Mouse (Mus musculus) liver, embryonic 14.5 days (tissue): ENCODE measurements around the gene Dnajb13. TPM values are rescaled to one million over a fixed set of nuclear protein-coding genes. Genes with fewer than 3 reads are reported as not detected.

Experiments
- ATAC-seq: fragments of 200-750 bp; cut with Nextera tagmentation; 2 replicates; pipeline ENCODE4 v1.8.0; 2017; ENCODE audit warnings: moderate number of reproducible peaks, mild to moderate bottlenecking, moderate library complexity; ENCODE audit not compliant: insufficient read depth
- DNase-seq, 3 experiments: peaks; one replicate each; pipeline ENCODE4 v3.0.0-alpha.2; 2012 to 2013; ENCODE audit warnings: low read depth in 3 of 3, low spot score in 3 of 3
- H3K27ac ChIP-seq: fragments of 300-500 bp; sonication (generic); 2 replicates; pipeline ENCODE4 v1.5.1; 2014; ENCODE audit warnings: moderate library complexity, mild to moderate bottlenecking, control low read depth, inconsistent platforms
- H3K27me3 ChIP-seq: fragments of 300-500 bp; sonication (generic); 2 replicates; pipeline ENCODE4 v1.6.1; 2014; ENCODE audit warnings: mild to moderate bottlenecking, low read length, moderate library complexity; ENCODE audit not compliant: control insufficient read depth, insufficient read depth
- H3K36me3 ChIP-seq: fragments of 300-500 bp; sonication (generic); replicated peaks from 2 replicates; pipeline ENCODE4 v1.6.1; 2014; ENCODE audit warnings: low read depth; ENCODE audit not compliant: control insufficient read depth, insufficient read depth
- H3K4me1 ChIP-seq, 2 experiments: fragments of 200-500 bp in 1 of 2; fragments of 300-500 bp in 1 of 2; sonication (generic) in 1 of 2; replicated peaks; 2 replicates each; pipeline ENCODE4 v1.6.1; 2012 to 2014; ENCODE audit warnings: antibody characterized with exemption in 1 of 2, inconsistent platforms in 1 of 2, low read length in 1 of 2; ENCODE audit not compliant: control insufficient read depth in 2 of 2, insufficient read depth in 2 of 2
- H3K4me2 ChIP-seq: fragments of 300-500 bp; sonication (generic); 2 replicates; pipeline ENCODE4 v1.6.1; 2014; ENCODE audit warnings: low read depth, mild to moderate bottlenecking, control low read depth, moderate library complexity
- H3K4me3 ChIP-seq, 2 experiments: fragments of 200-500 bp in 1 of 2; fragments of 300-500 bp in 1 of 2; sonication (generic) in 1 of 2; 2 replicates each; pipeline ENCODE4 v1.5.1; 2012 to 2014; ENCODE audit warnings: low read depth in 2 of 2, low read length in 2 of 2, mild to moderate bottlenecking in 2 of 2, control low read depth in 1 of 2, inconsistent platforms in 1 of 2, moderate library complexity in 1 of 2; ENCODE audit not compliant: insufficient read depth in 1 of 2
- H3K9ac ChIP-seq: fragments of 300-500 bp; sonication (generic); replicated peaks from 2 replicates; pipeline ENCODE4 v1.6.1; 2014; ENCODE audit warnings: mild to moderate bottlenecking, control low read depth, moderate library complexity
- H3K9me3 ChIP-seq: fragments of 300-500 bp; sonication (generic); 2 replicates; pipeline ENCODE4 v1.6.1; 2016; ENCODE audit warnings: low read length, mixed read lengths; ENCODE audit not compliant: control insufficient read depth
- CTCF ChIP-seq: IDR thresholded peaks from 2 replicates; pipeline ENCODE4 v1.5.1; 2016; ENCODE audit warnings: antibody characterized with exemption, low read depth, control low read depth
- EP300 ChIP-seq: IDR thresholded peaks from 2 replicates; pipeline ENCODE4 v1.6.1; 2016; ENCODE audit warnings: antibody characterized with exemption, low read depth
- WGBS: fragments of 180-500 bp; shearing (Covaris S2); extraction: QIAGEN DNeasy Blood & Tissue Kit; methylation state at CpG from one replicate; pipeline ENCODE4 v1.1.7; 2014; ENCODE audit not compliant: insufficient replicate concordance; 5-methylcytosine and 5-hydroxymethylcytosine counted together
- polyA plus RNA-seq, 2 experiments: library from polyadenylated mRNA; depleted of rRNA in 1 of 2; stranded (reverse) in 1 of 2; unstranded in 1 of 2; fragments of >200 nt; fragmentation: Nextera tagmentation in 1 of 2; extraction: Ambion mirVana in 1 of 2; gene quantifications; 2 replicates each; pipeline versions ENCODE4 v1.2.1 to v1.2.3; 2012 to 2014

Dnajb13 gene
- polyA plus RNA-seq, 2 experiments: 0.58 to 2.3 TPM

DNA sequence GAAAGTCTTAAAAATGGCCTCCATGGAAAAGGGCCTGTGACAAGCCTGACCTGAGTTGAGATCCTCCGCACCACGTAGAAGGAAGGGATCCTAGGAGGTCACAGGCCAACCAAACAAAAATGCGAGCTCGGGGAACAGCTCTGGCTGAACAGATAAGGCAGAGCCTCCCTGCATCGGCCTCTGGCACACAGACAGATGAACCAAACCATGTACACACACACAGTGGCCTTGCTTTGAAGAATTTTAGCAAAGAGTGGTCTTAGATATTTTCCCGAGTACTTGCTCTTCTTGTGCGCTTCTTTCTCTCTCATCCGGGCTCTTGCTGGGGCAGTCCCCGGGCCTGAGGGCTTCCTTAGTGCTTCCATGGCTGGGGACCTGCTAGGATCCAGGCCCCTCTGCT lies 51.6 kb downstream of the Dnajb13 start:
- Histone ChIP-seq H3K27ac (peak overlapping the region; percentile 100), H3K36me3 (peaks cover 31% of the 10 kb centered on the region), H3K9me3 (no peaks in the 10 kb centered on the region), H3K27me3 (no peaks in the 10 kb centered on the region), H3K4me3 (peak overlapping the region; percentile 24 to 42), H3K4me1 (peaks cover 70 to 90% of the 10 kb centered on the region in 2 experiments), H3K4me2 (peak overlapping the region; percentile 80), H3K9ac (peak overlapping the region; percentile 94)
- ATAC-seq (peak; percentile 40), DNase-seq (peak; percentile 87 to 88 (median 87))
- 16% methylated on average over 9 of the region's 9 CpGs for WGBS
- TF ChIP-seq CTCF (no peak), EP300 (peak; percentile 86)

DNA sequence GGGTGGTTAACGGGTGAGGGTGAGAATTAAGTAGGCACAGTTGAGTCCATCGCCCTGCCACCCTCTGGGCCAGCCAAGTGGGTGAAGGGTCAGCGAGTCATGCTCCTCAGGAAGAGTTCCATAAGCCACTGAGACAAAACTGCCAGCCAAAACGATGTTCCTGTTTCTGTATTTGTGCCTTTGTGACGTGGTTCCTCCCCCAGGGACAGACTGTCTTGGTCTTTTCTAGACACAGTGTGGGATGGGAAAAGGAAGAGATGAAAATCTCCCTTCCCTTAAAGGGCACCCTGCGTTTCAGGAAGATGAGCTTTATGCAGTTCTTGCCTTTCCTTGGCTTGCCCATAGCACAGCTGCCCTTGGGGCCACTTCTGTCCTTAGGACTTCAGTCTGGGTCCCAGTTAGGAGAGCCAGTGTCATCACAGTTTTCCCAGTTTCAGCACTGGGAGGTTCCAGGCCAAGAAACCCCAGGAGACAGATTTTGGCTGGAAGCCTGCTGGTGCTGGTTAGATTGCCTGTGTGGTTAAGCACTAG lies 53.1 kb downstream of the Dnajb13 start:
- H3K9ac ChIP-seq: no peak overlapping the region; the same call in 1 of the 2 replicates
- no peaks in the 10 kb centered on the region for H3K27me3 ChIP-seq
- H3K36me3 ChIP-seq: peaks cover 31% of the 10 kb centered on the region
- 49% methylated on average over 6 of the region's 6 CpGs for WGBS
- peaks cover 68 to 89% of the 10 kb centered on the region in 2 experiments for H3K4me1 ChIP-seq
- ATAC-seq (no peak), DNase-seq (no peak)
- no peak overlapping the region for H3K4me3 ChIP-seq
- TF ChIP-seq CTCF (no peak), EP300 (no peak)
- peak overlapping the region; percentile 100 for H3K27ac ChIP-seq
- H3K4me2 ChIP-seq: no peak overlapping the region
- no peaks in the 10 kb centered on the region for H3K9me3 ChIP-seq

DNA sequence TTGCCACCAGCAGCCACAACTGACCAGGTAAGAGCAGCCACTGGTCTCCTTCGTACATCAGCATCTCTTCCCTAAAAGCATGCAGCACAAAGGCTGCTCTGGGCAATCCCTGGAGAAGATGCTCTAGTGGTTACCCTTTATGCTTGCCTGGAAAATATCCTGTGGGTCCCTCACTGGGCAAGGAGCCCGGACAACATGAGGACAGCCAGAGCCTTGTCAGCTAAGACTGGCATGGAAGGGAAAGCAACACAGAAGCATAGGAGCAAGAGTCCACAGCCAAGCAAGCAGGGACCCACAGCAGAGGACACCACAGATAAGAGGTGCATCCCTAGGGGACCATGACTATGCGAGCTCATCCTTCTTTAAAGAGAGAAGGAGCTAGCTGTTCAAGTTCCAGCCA lies 54.9 kb downstream of the Dnajb13 start:
- H3K9ac ChIP-seq: peak overlapping the region; percentile 36; the same call in 1 of the 2 replicates
- peaks cover 37% of the 10 kb centered on the region for H3K36me3 ChIP-seq
- DNase-seq (no peak), ATAC-seq (no peak)
- no peaks in the 10 kb centered on the region for H3K27me3 ChIP-seq
- H3K4me2 ChIP-seq: no peak overlapping the region
- H3K9me3 ChIP-seq: no peaks in the 10 kb centered on the region
- 83% methylated on average over 3 of the region's 3 CpGs for WGBS
- no peak overlapping the region for H3K4me3 ChIP-seq
- no peak for TF ChIP-seq EP300
- no peak for TF ChIP-seq CTCF
- peak overlapping the region; percentile 100 for H3K27ac ChIP-seq
- peaks cover 60 to 71% of the 10 kb centered on the region in 2 experiments for H3K4me1 ChIP-seq

DNA sequence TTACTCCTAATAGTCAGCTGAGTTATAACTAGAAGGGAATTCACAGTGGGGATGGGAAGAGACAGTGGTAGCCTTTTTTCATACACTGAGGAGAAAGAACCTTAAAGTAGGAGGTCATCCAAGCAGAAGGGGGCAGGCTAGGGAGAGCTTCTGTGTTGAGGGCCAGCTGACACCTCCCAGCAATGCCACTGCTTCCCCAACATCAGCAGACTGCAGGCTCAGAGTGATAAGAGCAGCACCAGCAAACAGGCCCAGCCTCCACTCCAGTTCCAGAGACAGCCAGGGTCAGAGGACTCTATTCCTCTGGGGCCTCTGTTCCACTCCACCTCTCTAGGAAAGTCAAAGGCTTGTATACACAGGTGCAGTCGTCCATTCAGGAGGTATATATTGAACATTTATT lies 56.6 kb downstream of the Dnajb13 start:
- peaks cover 44 to 55% of the 10 kb centered on the region in 2 experiments for H3K4me1 ChIP-seq

More for the DNA sequence above, 56.6 kb downstream of the Dnajb13 start:
- TF ChIP-seq CTCF (peak; percentile 76), EP300 (peak; percentile 55)
- H3K4me3 ChIP-seq: 0 out of 4 replicates have a peak overlapping the region, but pooled peaks of 1 of the 2 experiments have one; percentile 14
- peak overlapping the region; percentile 100 for H3K27ac ChIP-seq
- H3K9ac ChIP-seq: peak overlapping the region; percentile 19
- DNase-seq (peak; percentile 68 to 79 (median 70)), ATAC-seq (peak; percentile 89)
- 24% methylated on average over 1 of the region's 1 CpGs for WGBS
- no peaks in the 10 kb centered on the region for H3K27me3 ChIP-seq
- no peaks in the 10 kb centered on the region for H3K9me3 ChIP-seq
- peaks cover 28% of the 10 kb centered on the region for H3K36me3 ChIP-seq
- peak overlapping the region; percentile 54 for H3K4me2 ChIP-seq

Other genes with a start within 250 kb of the Dnajb13 start
- gene P4ha3, start 229.4 kb downstream of the Dnajb13 start, polyA plus RNA-seq (2012; rRNA removed): 1.5 and 1.9 TPM in 2 replicates
- 0.83 and 0.99 TPM in 2 replicates for gene P4ha3, start 229.4 kb downstream of the Dnajb13 start, polyA plus RNA-seq (2014; fragmentation: Nextera tagmentation; extraction: Ambion mirVana)
- 9.1 and 9.2 TPM in 2 replicates for gene C2cd3, start 142.7 kb downstream of the Dnajb13 start, polyA plus RNA-seq (2012; rRNA removed)
- 10.2 and 12.2 TPM in 2 replicates for gene C2cd3, start 142.7 kb downstream of the Dnajb13 start, polyA plus RNA-seq (2014; fragmentation: Nextera tagmentation; extraction: Ambion mirVana)
- 20.4 and 26.9 TPM in 2 replicates for gene Ppme1, start 142.7 kb downstream of the Dnajb13 start, polyA plus RNA-seq (2012; rRNA removed)
- 18.9 and 21.4 TPM in 2 replicates for gene Ppme1, start 142.7 kb downstream of the Dnajb13 start, polyA plus RNA-seq (2014; fragmentation: Nextera tagmentation; extraction: Ambion mirVana)
- 0.02 TPM in 1 of 2 replicates, not detected in the other for gene Ucp3, start 42.0 kb downstream of the Dnajb13 start, polyA plus RNA-seq (2012; rRNA removed)
- gene Ucp3, start 42.0 kb downstream of the Dnajb13 start, polyA plus RNA-seq (2014; fragmentation: Nextera tagmentation; extraction: Ambion mirVana): not detected in 2 replicates
- gene Ucp2, start 21.6 kb downstream of the Dnajb13 start, polyA plus RNA-seq (2012; rRNA removed): 329 and 337 TPM in 2 replicates
- gene Ucp2, start 21.6 kb downstream of the Dnajb13 start, polyA plus RNA-seq (2014; fragmentation: Nextera tagmentation; extraction: Ambion mirVana): 556 and 628 TPM in 2 replicates
- 6.0 and 9.4 TPM in 2 replicates for gene Coa4, start 22.1 kb upstream of the Dnajb13 start, polyA plus RNA-seq (2012; rRNA removed)
- 13.9 and 14.7 TPM in 2 replicates for gene Coa4, start 22.1 kb upstream of the Dnajb13 start, polyA plus RNA-seq (2014; fragmentation: Nextera tagmentation; extraction: Ambion mirVana)
- gene Rab6a, start 92.5 kb upstream of the Dnajb13 start, polyA plus RNA-seq (2012; rRNA removed): 17.0 and 24.3 TPM in 2 replicates
- gene Rab6a, start 92.5 kb upstream of the Dnajb13 start, polyA plus RNA-seq (2014; fragmentation: Nextera tagmentation; extraction: Ambion mirVana): 39.8 and 43.9 TPM in 2 replicates
- gene Mrpl48, start 93.3 kb upstream of the Dnajb13 start, polyA plus RNA-seq (2012; rRNA removed): 15.1 and 21.5 TPM in 2 replicates
- 47.2 and 50.8 TPM in 2 replicates for gene Mrpl48, start 93.3 kb upstream of the Dnajb13 start, polyA plus RNA-seq (2014; fragmentation: Nextera tagmentation; extraction: Ambion mirVana)
- gene Plekhb1, start 147.5 kb upstream of the Dnajb13 start, polyA plus RNA-seq (2012; rRNA removed): 0.29 and 0.42 TPM in 2 replicates
- 0.24 and 0.43 TPM in 2 replicates for gene Plekhb1, start 147.5 kb upstream of the Dnajb13 start, polyA plus RNA-seq (2014; fragmentation: Nextera tagmentation; extraction: Ambion mirVana)
- 4.1 TPM in 2 replicates for gene Fam168a, start 191.7 kb upstream of the Dnajb13 start, polyA plus RNA-seq (2012; rRNA removed)
- 4.4 and 6.3 TPM in 2 replicates for gene Fam168a, start 191.7 kb upstream of the Dnajb13 start, polyA plus RNA-seq (2014; fragmentation: Nextera tagmentation; extraction: Ambion mirVana)